Mouse (Mus musculus) megakaryocyte, embryonic 14.5 days (primary cell): ENCODE measurements around the gene Lyrm4.

Experiments used
- FLI1 ChIP-seq: IDR thresholded peaks from 2 replicates; pipeline ENCODE4 v1.6.1; 2012; ENCODE audit warnings: low read length, inconsistent platforms, mixed read lengths
- GATA1 ChIP-seq: IDR thresholded peaks from 3 replicates; pipeline ENCODE4 v1.6.1; 2012; ENCODE audit warnings: mixed read lengths, low read length, inconsistent platforms, borderline replicate concordance

DNA sequence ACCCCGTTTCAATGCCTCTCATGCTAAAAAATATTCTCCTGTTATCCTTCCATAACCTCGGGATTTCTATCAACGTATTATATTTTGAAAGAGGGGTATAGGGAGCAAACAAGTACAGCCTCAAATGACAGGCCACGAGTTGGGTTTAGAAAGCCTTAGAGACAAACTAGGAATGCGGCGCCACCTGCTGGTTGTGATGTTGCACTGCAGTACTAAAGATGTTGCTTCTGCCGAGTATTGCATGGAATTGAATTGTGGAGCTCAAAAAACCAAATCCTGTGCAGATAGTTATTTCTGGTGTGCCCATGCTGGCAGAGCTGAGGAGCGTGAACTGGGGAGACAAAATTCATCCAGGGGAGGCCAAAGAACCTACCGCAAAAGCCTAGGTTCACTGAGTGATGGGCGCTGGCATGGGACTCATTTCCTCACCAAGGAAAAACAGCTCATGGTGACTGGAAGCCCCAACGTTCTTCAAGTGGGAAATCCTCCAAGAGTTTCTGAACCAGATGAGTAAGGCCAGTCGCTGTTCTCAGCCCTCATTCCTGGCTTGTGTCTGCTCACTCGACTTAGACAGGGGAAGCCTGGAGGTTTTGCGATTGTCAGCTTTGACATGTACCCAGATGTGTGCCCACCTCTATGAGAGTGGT, 169.8 kb downstream of the Lyrm4 start:
- TF ChIP-seq GATA1 (no peak), FLI1 (no peak)
